Mouse (Mus musculus) heart, adult 2 months (tissue): ENCODE data around the gene Itgad. TPM values are rescaled to one million over a fixed set of nuclear protein-coding genes. Genes with fewer than 3 reads are reported as not detected.

Experiments
- DNase-seq, 2 experiments: peaks; one replicate each; pipeline ENCODE4 v3.0.0; 2021
- H3K27ac ChIP-seq: fragments of 200-600 bp; 2 replicates; pipeline ENCODE4 v1.8.1; 2022
- H3K27me3 ChIP-seq: fragments of 200-500 bp; 2 replicates; pipeline ENCODE4 v1.6.1; 2012; ENCODE audit warnings: mild to moderate bottlenecking, low read length, inconsistent platforms, mixed read lengths; ENCODE audit not compliant: control insufficient read depth, insufficient read depth
- H3K36me3 ChIP-seq: fragments of 200-500 bp; 2 replicates; pipeline ENCODE4 v1.6.1; 2012; ENCODE audit warnings: low read length, inconsistent platforms; ENCODE audit not compliant: control insufficient read depth, insufficient read depth
- H3K4me1 ChIP-seq: fragments of 200-500 bp; 2 replicates; pipeline ENCODE4 v1.6.1; 2011; ENCODE audit warnings: low read length; ENCODE audit not compliant: control insufficient read depth, insufficient read depth
- H3K4me3 ChIP-seq: fragments of 200-600 bp; 2 replicates; pipeline ENCODE4 v1.8.1; 2022
- H3K79me2 ChIP-seq: fragments of 200-500 bp; replicated peaks from 2 replicates; pipeline ENCODE4 v1.6.1; 2012; ENCODE audit warnings: mild to moderate bottlenecking, inconsistent platforms, low read length, moderate library complexity, mixed read lengths; ENCODE audit not compliant: control insufficient read depth, insufficient read depth
- H3K9ac ChIP-seq: fragments of 200-500 bp; 2 replicates; pipeline ENCODE4 v1.6.1; 2012; ENCODE audit warnings: low read depth, mild to moderate bottlenecking, control low read depth, inconsistent platforms, low read length, mixed read lengths
- CTCF ChIP-seq: fragments of 200-600 bp; IDR thresholded peaks from 2 replicates; pipeline ENCODE4 v1.8.1; 2022; ENCODE audit warnings: antibody characterized with exemption, mild to moderate bottlenecking, moderate library complexity
- EP300 ChIP-seq: fragments of 200-500 bp; IDR thresholded peaks from 2 replicates; pipeline ENCODE4 v1.6.1; 2011; ENCODE audit warnings: low read depth, low read length, control low read depth; ENCODE audit not compliant: insufficient read depth
- POLR2A ChIP-seq: fragments of 200-500 bp; IDR thresholded peaks from 2 replicates; pipeline ENCODE4 v1.6.1; 2011; ENCODE audit warnings: mild to moderate bottlenecking, low read depth, low read length, control low read depth; ENCODE audit not compliant: insufficient read depth
- WGBS: fragments of 180-500 bp; shearing (Covaris S2); methylation state at CpG from one replicate; pipeline ENCODE4 v1.1.7; 2018; 5-methylcytosine and 5-hydroxymethylcytosine counted together
- intact Hi-C: fragments of 180-260 bp; cut with DNase I; formaldehyde crosslinking; loops from one replicate; pipeline ENCODE4 v1.15.1; 2025
- polyA plus RNA-seq: library from polyadenylated mRNA; depleted of rRNA; stranded (reverse); fragments of >200 nt; gene quantifications from 2 replicates; pipeline ENCODE4 v1.2.3, GENCODE M21; 2012; rRNA removed
- total RNA-seq, 2 experiments: library from RNA; stranded (reverse); gene quantifications; 2 replicates each; pipeline ENCODE4 v1.2.3; 2021

Gene Itgad
- total and polyA plus RNA-seq, 3 experiments: 0.21 to 0.39 TPM; not detected in 1

- no peaks in the 10 kb centered on the region for H3K36me3 ChIP-seq
- TF ChIP-seq POLR2A (no peak), CTCF (no peak), EP300 (no peak)
- H3K4me3 ChIP-seq: no peak overlapping the region
- H3K4me1 ChIP-seq: no peaks in the 10 kb centered on the region
- 65% methylated on average over 13 of the region's 13 CpGs for WGBS
- H3K27ac ChIP-seq: no peak overlapping the region
- intact Hi-C loops: no loop called here
- H3K9ac ChIP-seq: no peak overlapping the region
- no peaks in the 10 kb centered on the region for H3K79me2 ChIP-seq
- DNase-seq: no peak
- H3K27me3 ChIP-seq: no peaks in the 10 kb centered on the region
These were observed 113.2 kb downstream of the Itgad start for GRCm38 (mm10) chr7:128267391-128267790.

GRCm38 (mm10) chr7:128267813-128268212, 113.6 kb downstream of the Itgad start:
- H3K4me1 ChIP-seq: no peaks in the 10 kb centered on the region
- no peak overlapping the region for H3K4me3 ChIP-seq
- DNase-seq: no peak
- H3K36me3 ChIP-seq: no peaks in the 10 kb centered on the region
- no peaks in the 10 kb centered on the region for H3K79me2 ChIP-seq
- no peak overlapping the region for H3K27ac ChIP-seq
- H3K9ac ChIP-seq: no peak overlapping the region
- TF ChIP-seq CTCF (no peak), EP300 (no peak), POLR2A (no peak)
- no peaks in the 10 kb centered on the region for H3K27me3 ChIP-seq
- intact Hi-C loops: no loop called here
- 82% methylated on average over 7 of the region's 7 CpGs for WGBS

GRCm38 (mm10) chr7:128270431-128270850, 116.3 kb downstream of the Itgad start:
- no peaks in the 10 kb centered on the region for H3K79me2 ChIP-seq
- no peak overlapping the region for H3K27ac ChIP-seq
- no peaks in the 10 kb centered on the region for H3K27me3 ChIP-seq
- intact Hi-C loops: no loop called here
- no peaks in the 10 kb centered on the region for H3K36me3 ChIP-seq
- TF ChIP-seq EP300: no peak
- TF ChIP-seq POLR2A: no peak
- no peak for DNase-seq
- 35% methylated on average over 13 of the region's 13 CpGs for WGBS
- H3K4me1 ChIP-seq: no peaks in the 10 kb centered on the region
- no peak overlapping the region for H3K9ac ChIP-seq
- no peak overlapping the region for H3K4me3 ChIP-seq

GRCm38 (mm10) chr7:128271496-128271895, 117.3 kb downstream of the Itgad start:
- H3K36me3 ChIP-seq: no peaks in the 10 kb centered on the region
- H3K27ac ChIP-seq: no peak overlapping the region
- H3K9ac ChIP-seq: no peak overlapping the region
- no peak for TF ChIP-seq EP300
- no peak for TF ChIP-seq POLR2A
- no peak for TF ChIP-seq CTCF
- intact Hi-C loops: no loop called here
- no peak overlapping the region for H3K4me3 ChIP-seq
- H3K79me2 ChIP-seq: no peaks in the 10 kb centered on the region
- H3K27me3 ChIP-seq: no peaks in the 10 kb centered on the region
- WGBS: 94% methylated on average over 9 of the region's 9 CpGs
- DNase-seq: no peak
- no peaks in the 10 kb centered on the region for H3K4me1 ChIP-seq

Other genes with a start within 250 kb of the Itgad start
- gene Kat8, start 241.9 kb upstream of the Itgad start, total RNA-seq: 10 to 100 TPM; 13.8 to 14.6 TPM
- 10.1 and 16.9 TPM in 2 replicates for gene Kat8, start 241.9 kb upstream of the Itgad start, polyA plus RNA-seq
- gene Prss8, start 224.3 kb upstream of the Itgad start, total RNA-seq: not detected
- gene Prss8, start 224.3 kb upstream of the Itgad start, polyA plus RNA-seq: 1.1 TPM in 1 of 2 replicates, not detected in the other
- gene Prss36, start 207.7 kb upstream of the Itgad start, total RNA-seq: 1 to 10 TPM; 6.0 to 9.7 TPM
- 21.4 and 23.1 TPM in 2 replicates for gene Prss36, start 207.7 kb upstream of the Itgad start, polyA plus RNA-seq
- gene Fus, start 186.9 kb upstream of the Itgad start, total RNA-seq: 100 to 1,000 TPM; 151 to 181 TPM
- gene Fus, start 186.9 kb upstream of the Itgad start, polyA plus RNA-seq: 222 and 261 TPM in 2 replicates
- gene Pycard, start 160.5 kb upstream of the Itgad start, total RNA-seq: 1 to 10 TPM; 6.9 to 8.8 TPM
- gene Pycard, start 160.5 kb upstream of the Itgad start, polyA plus RNA-seq: 28.3 and 32.8 TPM in 2 replicates
- 100 to 1,000 TPM; 252 to 303 TPM for gene Trim72, start 150.4 kb upstream of the Itgad start, total RNA-seq
- gene Trim72, start 150.4 kb upstream of the Itgad start, polyA plus RNA-seq: 218 and 278 TPM in 2 replicates
- gene Itgam, start 91.7 kb upstream of the Itgad start, total RNA-seq: 1 to 10 TPM; 6.7 to 7.0 TPM
- 4.2 and 7.6 TPM in 2 replicates for gene Itgam, start 91.7 kb upstream of the Itgad start, polyA plus RNA-seq
- under 1 TPM in 1 of 2 experiments, not detected in 1; 0.23 TPM for gene Gm49368, start 91.7 kb upstream of the Itgad start, total RNA-seq
- not detected in 2 replicates for gene Gm49368, start 91.7 kb upstream of the Itgad start, polyA plus RNA-seq
- gene Itgax, start 24.8 kb upstream of the Itgad start, total RNA-seq: under 1 TPM; 0.23 to 0.37 TPM
- 0.35 and 1.2 TPM in 2 replicates for gene Itgax, start 24.8 kb upstream of the Itgad start, polyA plus RNA-seq
- 1,000 to 10,000 TPM; 2,428 to 3,099 TPM for gene Cox6a2, start 52.0 kb downstream of the Itgad start, total RNA-seq
- 4,809 and 7,642 TPM in 2 replicates for gene Cox6a2, start 52.0 kb downstream of the Itgad start, polyA plus RNA-seq
- gene Armc5, start 83.0 kb downstream of the Itgad start, total RNA-seq: 1 to 10 TPM; 6.8 to 7.1 TPM
- 11.2 and 12.3 TPM in 2 replicates for gene Armc5, start 83.0 kb downstream of the Itgad start, polyA plus RNA-seq
- gene 9130023H24Rik, start 83.7 kb downstream of the Itgad start, total RNA-seq: 1 to 10 TPM; 3.2 to 3.6 TPM
- 1.7 and 2.2 TPM in 2 replicates for gene 9130023H24Rik, start 83.7 kb downstream of the Itgad start, polyA plus RNA-seq
- 10 to 100 TPM; 14.3 to 20.1 TPM for gene Tgfb1i1, start 92.4 kb downstream of the Itgad start, total RNA-seq
- gene Tgfb1i1, start 92.4 kb downstream of the Itgad start, polyA plus RNA-seq: 26.2 and 28.2 TPM in 2 replicates
- not detected for gene Slc5a2, start 111.3 kb downstream of the Itgad start, total RNA-seq
- 0.37 TPM in 1 of 2 replicates, not detected in the other for gene Slc5a2, start 111.3 kb downstream of the Itgad start, polyA plus RNA-seq
- 1 to 10 TPM; 6.2 to 6.5 TPM for gene BC017158, start 143.8 kb downstream of the Itgad start, total RNA-seq
- gene BC017158, start 143.8 kb downstream of the Itgad start, polyA plus RNA-seq: 12.1 and 12.7 TPM in 2 replicates